ENCODE assay signal across 10 mouse cellular contexts in genomic region chr6:91125228-91125585, GRCm38 (mm10).
"Had no signal": no experiment of that assay in that cellular context is flagged by ENCODE, and none has a peak within 500 bp of the region (broad histone marks: within the 10 kb centered on the region; RNA-seq: fewer than 3 reads in every experiment).

No protein-coding gene starts in this region.

- H3K27ac ChIP-seq: kidney, postnatal 0 days; left cerebral cortex, adult 2 months; liver, embryonic 13.5 days had no signal

- DNase-seq: kidney, postnatal 25 days; layer of hippocampus, postnatal 36 days; liver, embryonic 13.5 days; lung, adult 2 months; lung, postnatal 14 days; lung, postnatal 4 days; midbrain, embryonic 14.5 days had no signal

- H3K36me3 ChIP-seq: liver, embryonic 13.5 days had no signal

- H3K4me3 ChIP-seq: left cerebral cortex, adult 2 months; liver, embryonic 13.5 days had no signal

- H3K4me2 ChIP-seq: liver, embryonic 13.5 days; midbrain, embryonic 11.5 days had no signal

- H3K9ac ChIP-seq: liver, embryonic 13.5 days had no signal
